Mouse (Mus musculus): ENCODE measurements around the gene Letmd1. TPM values are rescaled to one million over a fixed set of nuclear protein-coding genes. Genes with fewer than 3 reads are reported as not detected.

Letmd1 gene
- total RNA-seq, 1 experiment, result 11.2 TPM

DNA sequence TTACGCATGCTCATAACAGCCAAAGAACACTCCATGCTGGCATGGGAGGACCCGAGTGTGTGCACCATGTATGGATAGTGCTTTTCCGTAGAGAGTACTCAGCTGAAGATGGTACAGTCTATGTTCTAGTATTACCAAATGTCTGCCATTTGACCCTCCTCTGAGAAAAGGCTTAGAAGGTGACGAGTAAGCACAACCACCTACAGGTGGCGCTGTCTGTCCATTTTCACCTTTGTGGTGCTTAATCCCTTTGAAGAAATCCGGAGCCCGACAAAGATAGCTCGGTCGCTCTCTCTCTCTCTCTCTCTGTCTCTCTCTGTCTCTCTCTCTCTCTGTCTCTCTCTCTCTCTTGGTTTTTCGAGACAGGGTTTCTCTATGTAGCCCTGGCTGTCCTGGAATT lies 10.8 kb upstream of the Letmd1 start:
- TF ChIP-seq ZNF384 (IDR thresholded peaks at IDR 0.05; ENCODE audit: low read depth, low read length) (no peak), CHD2 (IDR thresholded peaks at IDR 0.05; ENCODE audit: low read depth, low read length) (no peak), MAFK (IDR thresholded peaks at IDR 0.05; ENCODE audit: insufficient read depth, low read depth, low read length) (no peak), HCFC1 (IDR thresholded peaks at IDR 0.05; ENCODE audit: borderline replicate concordance, insufficient read depth, low read length) (no peak), ZC3H11A (IDR thresholded peaks at IDR 0.05; ENCODE audit: borderline replicate concordance, low read depth, low read length) (no peak)
- DNase-seq (ENCODE audit: low read depth, low spot score), result peak; percentile 94
- Histone ChIP-seq H3K27ac (ENCODE audit: insufficient read depth, low read depth, low read length, poor library complexity, severe bottlenecking) (no peak overlapping the region), H3K9me3 (ENCODE audit: control insufficient read depth, insufficient read depth, low read depth, low read length) (no peaks in the 10 kb centered on the region), H3K9ac (ENCODE audit: insufficient read depth, low read depth, low read length, poor library complexity, severe bottlenecking) (no peak overlapping the region), H3K4me3 (ENCODE audit: insufficient read depth in 1 of 2, low read depth in 1 of 2, low read length in 2 of 2, poor library complexity in 1 of 2, severe bottlenecking in 1 of 2) (no peak overlapping the region), H3K4me1 (ENCODE audit: control insufficient read depth in 2 of 2, insufficient read depth in 2 of 2, low read length in 2 of 2, poor library complexity in 1 of 2) (peaks cover 0 to 5% of the 10 kb centered on the region in 2 experiments; a peak in 2 of 4 replicates), H3K36me3 (ENCODE audit: control insufficient read depth, insufficient read depth, low read length, poor library complexity, severe bottlenecking) (no peaks in the 10 kb centered on the region)
- in situ Hi-C loops (cut with MboI; ENCODE audit: low sequenced_read_pairs in 2 of 2, unreplicated experiment in 2 of 2), result no loop called here

- H3K4me3 ChIP-seq (ENCODE audit: insufficient read depth in 1 of 2, low read depth in 1 of 2, low read length in 2 of 2, poor library complexity in 1 of 2, severe bottlenecking in 1 of 2), result peak overlapping the region in 1 of 2 experiments; percentile 25; a peak in 2 of 4 replicates
- no peak for DNase-seq (ENCODE audit: low read depth, low spot score)
- H3K9me3 ChIP-seq (ENCODE audit: control insufficient read depth, insufficient read depth, low read depth, low read length), result no peaks in the 10 kb centered on the region
- peaks cover 0 to 5% of the 10 kb centered on the region in 2 experiments; a peak in 2 of 4 replicates for H3K4me1 ChIP-seq (ENCODE audit: control insufficient read depth in 2 of 2, insufficient read depth in 2 of 2, low read length in 2 of 2, poor library complexity in 1 of 2)
- H3K36me3 ChIP-seq (ENCODE audit: control insufficient read depth, insufficient read depth, low read length, poor library complexity, severe bottlenecking), result no peaks in the 10 kb centered on the region
- H3K9ac ChIP-seq (ENCODE audit: insufficient read depth, low read depth, low read length, poor library complexity, severe bottlenecking), result no peak overlapping the region
- TF ChIP-seq ZNF384 (IDR thresholded peaks at IDR 0.05; ENCODE audit: low read depth, low read length), result no peak
- no peak for TF ChIP-seq ZC3H11A (IDR thresholded peaks at IDR 0.05; ENCODE audit: borderline replicate concordance, low read depth, low read length)
- no peak for TF ChIP-seq CHD2 (IDR thresholded peaks at IDR 0.05; ENCODE audit: low read depth, low read length)
- no peak for TF ChIP-seq MAFK (IDR thresholded peaks at IDR 0.05; ENCODE audit: insufficient read depth, low read depth, low read length)
- TF ChIP-seq HCFC1 (IDR thresholded peaks at IDR 0.05; ENCODE audit: borderline replicate concordance, insufficient read depth, low read length), result no peak
- in situ Hi-C loops (cut with MboI; ENCODE audit: low sequenced_read_pairs in 2 of 2, unreplicated experiment in 2 of 2), result no loop called here
- no peak overlapping the region for H3K27ac ChIP-seq (ENCODE audit: insufficient read depth, low read depth, low read length, poor library complexity, severe bottlenecking)
These were observed 7.9 kb upstream of the Letmd1 start for GRCm38 (mm10) chr15:100460942-100461341.

DNA sequence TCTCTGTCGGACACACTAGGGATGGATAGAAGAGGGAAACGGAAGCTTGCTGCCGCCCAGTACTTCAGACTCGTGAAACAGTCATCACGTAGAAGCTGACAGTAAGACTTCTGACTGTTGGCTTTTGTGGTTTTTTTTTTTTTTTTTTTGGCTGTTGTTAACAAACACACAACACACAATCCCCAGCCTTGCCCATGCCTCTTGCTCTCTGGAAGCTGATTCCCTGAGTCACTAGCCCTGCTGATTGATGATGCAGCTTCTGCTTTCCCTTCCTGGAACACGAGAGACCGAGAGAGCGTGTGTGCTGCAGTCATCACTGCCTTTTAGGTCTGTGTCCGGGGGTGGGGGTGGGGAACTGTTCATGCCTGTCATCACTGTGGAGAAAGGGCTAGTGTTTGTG lies 7.2 kb upstream of the Letmd1 start:
- in situ Hi-C loops (cut with MboI; ENCODE audit: low sequenced_read_pairs in 2 of 2, unreplicated experiment in 2 of 2), result no loop called here
- H3K9me3 ChIP-seq (ENCODE audit: control insufficient read depth, insufficient read depth, low read depth, low read length), result no peaks in the 10 kb centered on the region
- H3K9ac ChIP-seq (ENCODE audit: insufficient read depth, low read depth, low read length, poor library complexity, severe bottlenecking), result no peak overlapping the region
- no peak for DNase-seq (ENCODE audit: low read depth, low spot score)
- H3K27ac ChIP-seq (ENCODE audit: insufficient read depth, low read depth, low read length, poor library complexity, severe bottlenecking), result no peak overlapping the region
- H3K4me3 ChIP-seq (ENCODE audit: insufficient read depth in 1 of 2, low read depth in 1 of 2, low read length in 2 of 2, poor library complexity in 1 of 2, severe bottlenecking in 1 of 2), result no peak overlapping the region
- TF ChIP-seq CHD2 (IDR thresholded peaks at IDR 0.05; ENCODE audit: low read depth, low read length) (no peak), HCFC1 (IDR thresholded peaks at IDR 0.05; ENCODE audit: borderline replicate concordance, insufficient read depth, low read length) (no peak)
- H3K36me3 ChIP-seq (ENCODE audit: control insufficient read depth, insufficient read depth, low read length, poor library complexity, severe bottlenecking), result no peaks in the 10 kb centered on the region
- H3K4me1 ChIP-seq (ENCODE audit: control insufficient read depth in 2 of 2, insufficient read depth in 2 of 2, low read length in 2 of 2, poor library complexity in 1 of 2), result peaks cover 0 to 5% of the 10 kb centered on the region in 2 experiments; a peak in 2 of 4 replicates

GRCm38 (mm10) chr15:100462086-100462485 lies 6.7 kb upstream of the Letmd1 start:
- Histone ChIP-seq H3K9ac (ENCODE audit: insufficient read depth, low read depth, low read length, poor library complexity, severe bottlenecking) (no peak overlapping the region), H3K36me3 (ENCODE audit: control insufficient read depth, insufficient read depth, low read length, poor library complexity, severe bottlenecking) (no peaks in the 10 kb centered on the region), H3K4me3 (ENCODE audit: insufficient read depth in 1 of 2, low read depth in 1 of 2, low read length in 2 of 2, poor library complexity in 1 of 2, severe bottlenecking in 1 of 2) (no peak overlapping the region), H3K9me3 (ENCODE audit: control insufficient read depth, insufficient read depth, low read depth, low read length) (no peaks in the 10 kb centered on the region), H3K27ac (ENCODE audit: insufficient read depth, low read depth, low read length, poor library complexity, severe bottlenecking) (no peak overlapping the region), H3K4me1 (ENCODE audit: control insufficient read depth in 2 of 2, insufficient read depth in 2 of 2, low read length in 2 of 2, poor library complexity in 1 of 2) (peaks cover 0 to 5% of the 10 kb centered on the region in 2 experiments; a peak in 2 of 4 replicates)
- TF ChIP-seq ZNF384 (IDR thresholded peaks at IDR 0.05; ENCODE audit: low read depth, low read length), result no peak
- no peak for TF ChIP-seq ZC3H11A (IDR thresholded peaks at IDR 0.05; ENCODE audit: borderline replicate concordance, low read depth, low read length)
- no peak for TF ChIP-seq HCFC1 (IDR thresholded peaks at IDR 0.05; ENCODE audit: borderline replicate concordance, insufficient read depth, low read length)
- TF ChIP-seq CHD2 (IDR thresholded peaks at IDR 0.05; ENCODE audit: low read depth, low read length), result no peak
- no peak for TF ChIP-seq MAFK (IDR thresholded peaks at IDR 0.05; ENCODE audit: insufficient read depth, low read depth, low read length)
- DNase-seq (ENCODE audit: low read depth, low spot score), result no peak
- in situ Hi-C loops (cut with MboI; ENCODE audit: low sequenced_read_pairs in 2 of 2, unreplicated experiment in 2 of 2), result no loop called here

DNA sequence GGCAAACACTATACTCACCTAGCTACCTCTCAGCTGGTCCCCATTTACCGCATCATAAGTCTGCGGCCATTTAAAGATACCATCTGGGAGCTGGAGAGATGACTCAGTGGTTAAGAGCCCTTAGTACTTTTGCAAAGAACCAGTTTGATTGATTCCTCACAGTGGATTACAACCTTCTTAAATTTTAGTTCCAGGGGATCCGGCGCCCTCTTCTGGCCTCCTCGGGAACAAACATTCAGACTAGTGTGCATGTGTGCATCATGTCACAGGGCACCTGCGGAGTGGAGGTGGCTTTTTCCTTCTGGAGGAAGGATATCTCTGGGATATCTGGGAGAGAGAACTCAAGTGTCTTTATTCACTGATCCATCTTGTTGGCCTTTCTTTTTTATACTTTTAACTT lies 5.1 kb upstream of the Letmd1 start:
- Histone ChIP-seq H3K4me1 (ENCODE audit: control insufficient read depth in 2 of 2, insufficient read depth in 2 of 2, low read length in 2 of 2, poor library complexity in 1 of 2) (peaks cover 0 to 7% of the 10 kb centered on the region in 2 experiments; a peak in 2 of 4 replicates), H3K9ac (ENCODE audit: insufficient read depth, low read depth, low read length, poor library complexity, severe bottlenecking) (no peak overlapping the region), H3K4me3 (ENCODE audit: insufficient read depth in 1 of 2, low read depth in 1 of 2, low read length in 2 of 2, poor library complexity in 1 of 2, severe bottlenecking in 1 of 2) (no peak overlapping the region), H3K27ac (ENCODE audit: insufficient read depth, low read depth, low read length, poor library complexity, severe bottlenecking) (no peak overlapping the region), H3K9me3 (ENCODE audit: control insufficient read depth, insufficient read depth, low read depth, low read length) (no peaks in the 10 kb centered on the region), H3K36me3 (ENCODE audit: control insufficient read depth, insufficient read depth, low read length, poor library complexity, severe bottlenecking) (no peaks in the 10 kb centered on the region)
- peak; percentile 72 for DNase-seq (ENCODE audit: low read depth, low spot score)
- in situ Hi-C loops (cut with MboI; ENCODE audit: low sequenced_read_pairs in 2 of 2, unreplicated experiment in 2 of 2), result no loop called here
- TF ChIP-seq MAFK (IDR thresholded peaks at IDR 0.05; ENCODE audit: insufficient read depth, low read depth, low read length) (no peak), CHD2 (IDR thresholded peaks at IDR 0.05; ENCODE audit: low read depth, low read length) (no peak), ZC3H11A (IDR thresholded peaks at IDR 0.05; ENCODE audit: borderline replicate concordance, low read depth, low read length) (peak; percentile 46; the same call in 1 of the 2 replicates), HCFC1 (IDR thresholded peaks at IDR 0.05; ENCODE audit: borderline replicate concordance, insufficient read depth, low read length) (no peak)
